Comparison of ENCODE assay signal across 25 mouse cellular contexts in the genomic region with DNA sequence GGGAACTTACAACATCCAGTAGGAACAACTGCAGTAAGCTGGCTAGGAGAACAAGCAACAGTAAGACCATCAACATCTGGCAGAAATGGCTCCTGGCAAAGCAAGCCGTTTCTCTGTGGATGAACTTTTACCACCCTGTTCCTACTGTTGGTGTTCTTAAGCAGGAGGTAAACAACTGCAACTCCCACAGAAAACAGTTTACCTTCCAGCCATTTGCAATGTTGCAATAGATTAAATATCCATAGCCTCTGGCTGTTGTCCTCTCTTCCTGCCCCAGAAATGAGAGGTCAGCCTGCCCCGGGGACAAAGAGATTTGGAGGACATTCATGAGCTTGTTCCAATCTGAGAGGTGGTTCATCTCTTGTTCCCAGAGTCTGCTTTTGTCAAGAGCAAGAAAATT.
"Had no signal": no experiment of that assay in that cellular context is flagged by ENCODE, and none has a peak within 500 bp of the region (broad histone marks: within the 10 kb centered on the region; RNA-seq: fewer than 3 reads in every experiment).

No protein-coding gene starts in this region.

- ATAC-seq: forebrain, postnatal 0 days; hindbrain, postnatal 0 days; intestine, embryonic 16.5 days had no signal

- DNase-seq: forebrain, postnatal 0 days; gastrocnemius, postnatal 14 days; gastrocnemius, postnatal 36 days; heart, adult 18-20 months; heart, postnatal 14 days; heart, postnatal 36 days; kidney, adult 11 months; kidney, adult 2 months; kidney, adult 9 months; kidney, postnatal 14 days; kidney, postnatal 36 days; layer of hippocampus, adult 9-11 months; layer of hippocampus, postnatal 36 days; left cerebral cortex, postnatal 4 days had no signal

- H3K36me3 ChIP-seq: heart, embryonic 13.5 days; heart, embryonic 15.5 days; hindbrain, embryonic 13.5 days; hindbrain, embryonic 15.5 days; kidney, embryonic 15.5 days; limb, embryonic 13.5 days; limb, embryonic 15.5 days had no signal

- H3K4me3 ChIP-seq: heart, embryonic 13.5 days; heart, embryonic 15.5 days; hindbrain, embryonic 13.5 days; hindbrain, embryonic 15.5 days; kidney, embryonic 15.5 days; limb, embryonic 13.5 days; limb, embryonic 15.5 days had no signal

- H3K4me1 ChIP-seq: heart, embryonic 13.5 days; heart, embryonic 15.5 days; hindbrain, embryonic 13.5 days; hindbrain, embryonic 15.5 days; limb, embryonic 15.5 days had no signal

- H3K4me2 ChIP-seq: heart, embryonic 11.5 days; heart, embryonic 13.5 days; heart, embryonic 15.5 days; hindbrain, embryonic 13.5 days; hindbrain, embryonic 15.5 days; kidney, embryonic 15.5 days; limb, embryonic 13.5 days; limb, embryonic 15.5 days had no signal

- H3K9me3 ChIP-seq: heart, embryonic 13.5 days; heart, embryonic 15.5 days; hindbrain, embryonic 13.5 days; hindbrain, embryonic 15.5 days; kidney, embryonic 15.5 days; limb, embryonic 13.5 days; limb, embryonic 15.5 days had no signal

- H3K9ac ChIP-seq: forebrain, postnatal 0 days; heart, embryonic 13.5 days; heart, embryonic 15.5 days; hindbrain, embryonic 13.5 days; hindbrain, embryonic 15.5 days; kidney, embryonic 15.5 days; limb, embryonic 13.5 days; limb, embryonic 15.5 days had no signal

- H3K27me3 ChIP-seq: heart, embryonic 13.5 days; heart, embryonic 15.5 days; hindbrain, embryonic 13.5 days; hindbrain, embryonic 15.5 days; kidney, embryonic 15.5 days; limb, embryonic 13.5 days; limb, embryonic 15.5 days had no signal

- H3K27ac ChIP-seq: heart, embryonic 13.5 days; heart, embryonic 15.5 days; hindbrain, embryonic 13.5 days; hindbrain, embryonic 15.5 days; hindbrain, postnatal 0 days; kidney, embryonic 15.5 days; kidney, postnatal 0 days; limb, embryonic 13.5 days; limb, embryonic 15.5 days had no signal
